Mouse (Mus musculus) liver, embryonic 14.5 days (tissue): ENCODE results near the gene Lrrc75a. TPM values are rescaled to one million over a fixed set of nuclear protein-coding genes. Genes with fewer than 3 reads are reported as not detected.
"Not testable (repeated sequence)": the region's sequence is repeated elsewhere in the genome, so short reads cannot be mapped to it uniquely, and the experiment has no call there.

Experiments
- ATAC-seq: fragments of 200-750 bp; cut with Nextera tagmentation; 2 replicates; pipeline ENCODE4 v1.8.0; 2017; ENCODE audit warnings: moderate number of reproducible peaks, mild to moderate bottlenecking, moderate library complexity; ENCODE audit not compliant: insufficient read depth
- DNase-seq, 3 experiments: peaks; one replicate each; pipeline ENCODE4 v3.0.0-alpha.2; 2012 to 2013; ENCODE audit warnings: low read depth in 3 of 3, low spot score in 3 of 3
- H3K27ac ChIP-seq: fragments of 300-500 bp; sonication (generic); 2 replicates; pipeline ENCODE4 v1.5.1; 2014; ENCODE audit warnings: moderate library complexity, mild to moderate bottlenecking, control low read depth, inconsistent platforms
- H3K27me3 ChIP-seq: fragments of 300-500 bp; sonication (generic); 2 replicates; pipeline ENCODE4 v1.6.1; 2014; ENCODE audit warnings: mild to moderate bottlenecking, low read length, moderate library complexity; ENCODE audit not compliant: control insufficient read depth, insufficient read depth
- H3K36me3 ChIP-seq: fragments of 300-500 bp; sonication (generic); replicated peaks from 2 replicates; pipeline ENCODE4 v1.6.1; 2014; ENCODE audit warnings: low read depth; ENCODE audit not compliant: control insufficient read depth, insufficient read depth
- H3K4me1 ChIP-seq, 2 experiments: fragments of 200-500 bp in 1 of 2; fragments of 300-500 bp in 1 of 2; sonication (generic) in 1 of 2; replicated peaks; 2 replicates each; pipeline ENCODE4 v1.6.1; 2012 to 2014; ENCODE audit warnings: antibody characterized with exemption in 1 of 2, inconsistent platforms in 1 of 2, low read length in 1 of 2; ENCODE audit not compliant: control insufficient read depth in 2 of 2, insufficient read depth in 2 of 2
- H3K4me2 ChIP-seq: fragments of 300-500 bp; sonication (generic); 2 replicates; pipeline ENCODE4 v1.6.1; 2014; ENCODE audit warnings: low read depth, mild to moderate bottlenecking, control low read depth, moderate library complexity
- H3K4me3 ChIP-seq, 2 experiments: fragments of 200-500 bp in 1 of 2; fragments of 300-500 bp in 1 of 2; sonication (generic) in 1 of 2; 2 replicates each; pipeline ENCODE4 v1.5.1; 2012 to 2014; ENCODE audit warnings: low read depth in 2 of 2, low read length in 2 of 2, mild to moderate bottlenecking in 2 of 2, control low read depth in 1 of 2, inconsistent platforms in 1 of 2, moderate library complexity in 1 of 2; ENCODE audit not compliant: insufficient read depth in 1 of 2
- H3K9ac ChIP-seq: fragments of 300-500 bp; sonication (generic); replicated peaks from 2 replicates; pipeline ENCODE4 v1.6.1; 2014; ENCODE audit warnings: mild to moderate bottlenecking, control low read depth, moderate library complexity
- H3K9me3 ChIP-seq: fragments of 300-500 bp; sonication (generic); 2 replicates; pipeline ENCODE4 v1.6.1; 2016; ENCODE audit warnings: low read length, mixed read lengths; ENCODE audit not compliant: control insufficient read depth
- CTCF ChIP-seq: IDR thresholded peaks from 2 replicates; pipeline ENCODE4 v1.5.1; 2016; ENCODE audit warnings: antibody characterized with exemption, low read depth, control low read depth
- EP300 ChIP-seq: IDR thresholded peaks from 2 replicates; pipeline ENCODE4 v1.6.1; 2016; ENCODE audit warnings: antibody characterized with exemption, low read depth
- WGBS: fragments of 180-500 bp; shearing (Covaris S2); extraction: QIAGEN DNeasy Blood & Tissue Kit; methylation state at CpG from one replicate; pipeline ENCODE4 v1.1.7; 2014; ENCODE audit not compliant: insufficient replicate concordance; 5-methylcytosine and 5-hydroxymethylcytosine counted together
- polyA plus RNA-seq, 2 experiments: library from polyadenylated mRNA; depleted of rRNA in 1 of 2; stranded (reverse) in 1 of 2; unstranded in 1 of 2; fragments of >200 nt; fragmentation: Nextera tagmentation in 1 of 2; extraction: Ambion mirVana in 1 of 2; gene quantifications; 2 replicates each; pipeline versions ENCODE4 v1.2.1 to v1.2.3; 2012 to 2014

The Lrrc75a gene
- polyA plus RNA-seq, 2 experiments = 0.99 to 1.1 TPM

GRCm38 (mm10) chr11:62651563-62651962, 3.2 kb upstream of the Lrrc75a start:
- Histone ChIP-seq H3K4me3 (no peak overlapping the region), H3K4me1 (peaks cover 0 to 8% of the 10 kb centered on the region in 2 experiments; a peak in 3 of 4 replicates), H3K9me3 (no peaks in the 10 kb centered on the region), H3K27me3 (peaks cover 2% of the 10 kb centered on the region; the same call in 1 of the 2 replicates), H3K9ac (no peak overlapping the region), H3K27ac (no peak overlapping the region), H3K36me3 (no peaks in the 10 kb centered on the region), H3K4me2 (no peak overlapping the region)
- DNase-seq (no peak), ATAC-seq (no peak)
- 75% methylated on average over 3 of the region's 3 CpGs for WGBS
- TF ChIP-seq CTCF = no peak
- TF ChIP-seq EP300 = no peak

GRCm38 (mm10) chr11:62649803-62650202, 1.5 kb upstream of the Lrrc75a start:
- not testable (repeated sequence) for H3K36me3 ChIP-seq, ATAC-seq, H3K9me3 ChIP-seq, H3K27me3 ChIP-seq, DNase-seq, H3K9ac ChIP-seq, H3K27ac ChIP-seq, H3K4me3 ChIP-seq
- peaks cover 0 to 19% of the 10 kb centered on the region in 2 experiments; a peak in 3 of 4 replicates for H3K4me1 ChIP-seq
- peak overlapping the region; percentile 74; the same call in 1 of the 2 replicates for H3K4me2 ChIP-seq
- WGBS = 72% methylated on average over 4 of the region's 4 CpGs

GRCm38 (mm10) chr11:62648591-62649391, 468 bp upstream of the Lrrc75a start, which contains the start of gene Mmgt2:
Mmgt2 (plus strand) TSS chr11:62648664.
- Histone ChIP-seq H3K9me3 (no peaks in the 10 kb centered on the region), H3K27me3 (peaks cover 2% of the 10 kb centered on the region; the same call in 1 of the 2 replicates), H3K36me3 (no peaks in the 10 kb centered on the region), H3K27ac (no peak within 1 kb of the TSS; the same call in 1 of the 2 replicates), H3K4me1 (peaks cover under 1 to 21% of the 10 kb centered on the region in 2 experiments; a peak in 3 of 4 replicates), H3K9ac (peak within 1 kb of the TSS; percentile 64), H3K4me2 (peak within 1 kb of the TSS; percentile 74), H3K4me3 (peak within 1 kb of the TSS; percentile 59 to 81)
- ATAC-seq (peak; percentile 90), DNase-seq (peak; percentile 74 to 80 (median 77))
- TF ChIP-seq EP300 (no peak), CTCF (peak; percentile 89)
- under 1% methylated on average over 32 of the region's 53 CpGs for WGBS

- DNase-seq = no peak
- 26% methylated on average over 7 of the region's 7 CpGs for WGBS
- Histone ChIP-seq H3K4me1 (peaks cover 3 to 27% of the 10 kb centered on the region in 2 experiments), H3K27me3 (peaks cover 2% of the 10 kb centered on the region; the same call in 1 of the 2 replicates), H3K9ac (no peak overlapping the region), H3K36me3 (no peaks in the 10 kb centered on the region), H3K4me2 (peak overlapping the region; percentile 74), H3K9me3 (no peaks in the 10 kb centered on the region), H3K4me3 (no peak overlapping the region; a peak in 1 of 4 replicates), H3K27ac (no peak overlapping the region)
- no peak for ATAC-seq
- TF ChIP-seq CTCF = no peak
- TF ChIP-seq EP300 = no peak
Measured at GRCm38 (mm10) chr11:62646958-62647515, 1.3 kb downstream of the Lrrc75a start.

GRCm38 (mm10) chr11:62646495-62646843, 1.9 kb downstream of the Lrrc75a start:
- TF ChIP-seq EP300 (no peak), CTCF (no peak)
- H3K27me3 ChIP-seq = peaks cover 2% of the 10 kb centered on the region; the same call in 1 of the 2 replicates
- no peaks in the 10 kb centered on the region for H3K9me3 ChIP-seq
- H3K9ac ChIP-seq = no peak overlapping the region
- WGBS = 27% methylated on average over 4 of the region's 4 CpGs
- H3K4me3 ChIP-seq = no peak overlapping the region
- no peak for DNase-seq
- H3K36me3 ChIP-seq = no peaks in the 10 kb centered on the region
- H3K27ac ChIP-seq = no peak overlapping the region
- H3K4me2 ChIP-seq = peak overlapping the region; percentile 74
- no peak for ATAC-seq
- H3K4me1 ChIP-seq = peaks cover 3 to 27% of the 10 kb centered on the region in 2 experiments
